Mouse (Mus musculus): ENCODE data around the gene Spata20. TPM values are rescaled to one million over a fixed set of nuclear protein-coding genes. Genes with fewer than 3 reads are reported as not detected.

The Spata20 gene
- polyA plus RNA-seq, 1 experiment from 2014 or later, result 0.27 TPM

- DNase-seq (ENCODE audit: low read depth, low spot score) (no peak), ATAC-seq (no peak)
- CTCF ChIA-PET, result interaction anchor here (0.7 to 1.4 kb wide), 2 partner anchors 14 to 49 kb away, joined by 3 read pairs; no protein-coding TSS in a partner anchor
- no peak for TF ChIP-seq CTCF (IDR thresholded peaks at IDR 0.05)
- POLR2A ChIA-PET, result interaction anchor here (0.6 to 1.5 kb wide), 3 partner anchors 17 to 18 kb away, joined by 3 to 4 read pairs (median 3); partner anchors contain the start of gene Cacna1g
- H3K27me3 ChIP-seq, result no peaks in the 10 kb centered on the region
- in situ Hi-C loops (cut with MboI; ENCODE audit: low pct_unique_long_range_greater_than_20kb), result no loop called here
These were observed 30.7 kb downstream of the Spata20 start for GRCm38 (mm10) chr11:94455161-94455820.

- CTCF ChIA-PET, result interaction anchor here (1.4 kb wide), 1 partner anchor 49 kb away, joined by 3 read pairs; no protein-coding TSS in a partner anchor
- in situ Hi-C loops (cut with MboI; ENCODE audit: low pct_unique_long_range_greater_than_20kb), result no loop called here
- POLR2A ChIA-PET, result interaction anchor here (0.6 to 1.5 kb wide), 2 partner anchors 17 to 18 kb away, joined by 3 read pairs; no protein-coding TSS in a partner anchor
- ATAC-seq, result no peak
- DNase-seq (ENCODE audit: low read depth, low spot score), result no peak
- TF ChIP-seq CTCF (IDR thresholded peaks at IDR 0.05), result no peak
- no peaks in the 10 kb centered on the region for H3K27me3 ChIP-seq
These were observed 31.2 kb downstream of the Spata20 start for GRCm38 (mm10) chr11:94454756-94455155.

GRCm38 (mm10) chr11:94451091-94451773, 34.7 kb downstream of the Spata20 start:
- no peak for ATAC-seq
- POLR2A ChIA-PET, result no interaction called here

DNA sequence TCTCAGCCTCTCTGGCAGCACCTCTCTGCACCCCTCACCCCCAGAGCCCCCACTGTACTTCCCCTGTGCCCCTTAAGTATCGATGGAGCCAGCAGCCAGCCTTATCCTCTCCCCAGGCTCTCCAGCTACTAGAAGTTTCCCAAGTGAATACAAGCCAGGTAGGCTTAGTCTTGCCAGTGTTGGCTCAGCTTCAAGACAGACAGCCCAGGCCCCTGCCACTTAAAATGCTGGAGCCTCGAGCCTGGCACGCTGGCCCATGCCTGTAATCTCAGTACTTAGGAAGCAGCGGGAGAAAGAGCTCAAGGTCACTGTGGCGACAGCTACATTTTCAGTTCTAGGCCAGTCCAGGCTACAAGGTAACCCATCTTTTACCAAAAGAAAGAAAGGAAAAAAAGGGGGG, 36.1 kb downstream of the Spata20 start:
- DNase-seq (ENCODE audit: low read depth, low spot score) (no peak), ATAC-seq (no peak)
- ChIA-PET POLR2A (no interaction called here), CTCF (no interaction called here)
- no peak for TF ChIP-seq CTCF (IDR thresholded peaks at IDR 0.05)
- in situ Hi-C loops (cut with MboI; ENCODE audit: low pct_unique_long_range_greater_than_20kb), result no loop called here
- no peaks in the 10 kb centered on the region for H3K27me3 ChIP-seq

More at GRCm38 (mm10) chr11:94451091-94451773, 34.7 kb downstream of the Spata20 start:
- no peaks in the 10 kb centered on the region for H3K27me3 ChIP-seq
- DNase-seq (ENCODE audit: low read depth, low spot score), result no peak
- CTCF ChIA-PET, result no interaction called here
- in situ Hi-C loops (cut with MboI; ENCODE audit: low pct_unique_long_range_greater_than_20kb), result no loop called here
- TF ChIP-seq CTCF (IDR thresholded peaks at IDR 0.05), result no peak

DNA sequence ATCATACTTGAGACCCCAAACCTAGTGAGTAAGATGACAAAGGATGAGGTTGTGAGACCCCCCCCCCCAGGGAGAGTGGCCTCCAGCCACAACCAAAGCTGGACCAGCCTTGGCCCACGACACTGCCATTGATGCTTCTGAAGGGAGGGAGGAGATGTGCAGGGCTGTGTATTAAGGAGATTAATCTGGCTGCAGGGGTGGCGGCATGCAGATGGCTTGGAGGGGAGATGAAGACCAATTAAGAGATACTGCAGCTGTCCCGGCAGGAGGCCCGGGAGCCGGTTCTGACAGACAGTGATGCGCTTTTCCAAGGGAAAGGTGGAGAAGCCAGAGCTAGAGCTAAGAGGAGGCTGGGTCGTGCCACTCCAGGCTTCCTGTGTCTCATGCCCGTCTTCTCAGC, 36.7 kb downstream of the Spata20 start:
- ATAC-seq (no peak), DNase-seq (ENCODE audit: low read depth, low spot score) (no peak)
- in situ Hi-C loops (cut with MboI; ENCODE audit: low pct_unique_long_range_greater_than_20kb), result no loop called here
- ChIA-PET CTCF (no interaction called here), POLR2A (no interaction called here)
- no peaks in the 10 kb centered on the region for H3K27me3 ChIP-seq
- no peak for TF ChIP-seq CTCF (IDR thresholded peaks at IDR 0.05)

DNA sequence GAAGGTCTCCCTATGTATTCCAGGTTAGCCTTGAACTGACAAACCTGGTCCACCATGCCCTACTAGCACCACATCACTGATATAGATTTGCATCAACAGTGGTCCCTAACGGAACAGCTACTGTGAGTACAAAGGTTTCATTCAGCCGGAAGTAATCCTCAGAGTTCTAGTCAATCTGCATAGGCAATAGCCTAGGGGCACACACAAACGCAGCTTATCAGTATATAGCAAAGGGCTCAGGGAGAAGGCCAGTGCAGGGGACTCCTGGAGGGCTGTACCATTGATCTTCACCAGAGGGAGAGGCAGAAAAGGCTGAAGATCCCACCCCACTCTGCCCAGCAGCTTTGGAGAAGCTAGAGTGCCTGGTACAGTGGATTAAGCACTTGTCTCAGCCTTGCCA, 39.0 kb downstream of the Spata20 start:
- no peak for DNase-seq (ENCODE audit: low read depth, low spot score)
- no peak for ATAC-seq
- POLR2A ChIA-PET, result no interaction called here
- in situ Hi-C loops (cut with MboI; ENCODE audit: low pct_unique_long_range_greater_than_20kb), result no loop called here
- no peaks in the 10 kb centered on the region for H3K27me3 ChIP-seq
- no peak for TF ChIP-seq CTCF (IDR thresholded peaks at IDR 0.05)
- CTCF ChIA-PET, result interaction anchor here (0.7 kb wide), 1 partner anchor 41 kb away, joined by 3 read pairs; no protein-coding TSS in a partner anchor

DNA sequence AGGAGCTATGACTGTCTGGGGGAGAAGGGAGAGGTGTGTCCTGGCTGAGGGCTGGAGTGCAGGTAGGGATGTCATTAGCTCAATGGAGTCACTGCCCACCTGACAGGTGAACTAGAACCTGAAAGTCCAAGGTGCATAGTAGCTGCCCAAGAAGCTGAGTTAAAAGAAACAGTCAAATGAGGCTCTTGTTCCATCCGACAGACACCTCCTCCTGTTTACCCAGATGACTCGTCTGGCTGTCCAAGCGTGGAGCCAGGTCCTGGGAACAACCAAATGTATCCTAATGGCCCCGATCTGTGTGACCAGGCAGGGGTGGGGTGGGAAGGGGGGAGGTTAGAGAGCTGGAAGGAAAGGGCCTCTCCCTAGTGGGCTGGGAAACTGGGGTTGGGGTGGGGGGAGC, 40.7 kb downstream of the Spata20 start:
- H3K27me3 ChIP-seq, result no peaks in the 10 kb centered on the region
- in situ Hi-C loops (cut with MboI; ENCODE audit: low pct_unique_long_range_greater_than_20kb), result no loop called here
- no peak for ATAC-seq
- no peak for TF ChIP-seq CTCF (IDR thresholded peaks at IDR 0.05)
- DNase-seq (ENCODE audit: low read depth, low spot score), result peak; percentile 47
- ChIA-PET POLR2A (no interaction called here), CTCF (interaction anchor here (1.2 to 1.3 kb wide), 2 partner anchors 41 kb away, joined by 3 to 4 read pairs; no protein-coding TSS in a partner anchor)

DNA sequence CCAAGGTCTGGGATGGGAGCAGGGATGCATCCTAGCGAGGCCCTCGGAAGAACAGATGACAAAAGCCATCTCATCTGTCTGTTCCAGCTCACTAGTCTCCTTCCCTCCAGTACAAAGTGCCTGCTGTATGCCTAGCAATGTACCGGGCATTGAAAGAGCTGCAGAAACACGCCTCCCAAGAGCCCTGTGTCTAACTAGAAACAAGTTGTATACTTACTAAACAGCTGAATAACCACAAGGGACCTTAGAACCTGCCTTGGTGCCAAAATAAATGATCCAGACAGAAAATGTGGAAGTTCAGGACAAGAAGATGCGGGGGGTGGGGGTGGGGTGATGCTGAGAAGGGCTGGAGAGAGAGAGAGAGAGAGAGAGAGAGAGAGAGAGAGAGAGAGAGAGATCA, 41.1 kb downstream of the Spata20 start:
- CTCF ChIA-PET, result interaction anchor here (1.2 to 1.3 kb wide), 2 partner anchors 40 to 42 kb away, joined by 3 to 4 read pairs; no protein-coding TSS in a partner anchor
- POLR2A ChIA-PET, result interaction anchor here (0.6 kb wide), 1 partner anchor 329 kb away, joined by 4 read pairs; no protein-coding TSS in a partner anchor
- DNase-seq (ENCODE audit: low read depth, low spot score) (no peak), ATAC-seq (no peak)
- no peaks in the 10 kb centered on the region for H3K27me3 ChIP-seq
- in situ Hi-C loops (cut with MboI; ENCODE audit: low pct_unique_long_range_greater_than_20kb), result no loop called here
- TF ChIP-seq CTCF (IDR thresholded peaks at IDR 0.05), result no peak

GRCm38 (mm10) chr11:94441752-94442151, 44.2 kb downstream of the Spata20 start:
- TF ChIP-seq CTCF (IDR thresholded peaks at IDR 0.05), result no peak
- ChIA-PET POLR2A (no interaction called here), CTCF (no interaction called here)
- H3K27me3 ChIP-seq, result no peaks in the 10 kb centered on the region
- in situ Hi-C loops (cut with MboI; ENCODE audit: low pct_unique_long_range_greater_than_20kb), result no loop called here
- ATAC-seq (no peak), DNase-seq (ENCODE audit: low read depth, low spot score) (no peak)

DNA sequence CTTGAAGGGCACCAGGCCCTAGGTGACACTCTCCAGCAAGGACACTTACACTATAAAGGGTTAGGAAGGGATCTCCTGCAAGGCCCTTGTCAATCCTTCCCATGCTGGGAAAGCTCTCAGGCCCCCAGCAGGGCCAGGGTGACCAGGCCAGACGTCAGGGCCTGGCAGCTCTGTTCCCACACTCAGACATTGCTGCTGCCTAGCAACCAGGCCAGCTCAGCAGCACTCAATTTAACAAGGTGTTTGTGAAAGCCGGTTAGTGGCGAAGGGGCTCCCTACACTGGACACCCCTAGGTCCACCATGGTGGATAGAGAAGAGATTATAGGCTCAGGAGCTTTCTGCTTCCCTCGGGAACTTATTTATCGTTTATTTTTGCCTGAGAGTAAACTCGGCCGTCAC, 44.9 kb downstream of the Spata20 start:
- in situ Hi-C loops (cut with MboI; ENCODE audit: low pct_unique_long_range_greater_than_20kb), result no loop called here
- ChIA-PET POLR2A (no interaction called here), CTCF (interaction anchor here (0.8 kb wide), 1 partner anchor 15 kb away, joined by 3 read pairs; no protein-coding TSS in a partner anchor)
- TF ChIP-seq CTCF (IDR thresholded peaks at IDR 0.05), result no peak
- ATAC-seq, result no peak
- no peaks in the 10 kb centered on the region for H3K27me3 ChIP-seq
- no peak for DNase-seq (ENCODE audit: low read depth, low spot score)

GRCm38 (mm10) chr11:94440421-94440820, 45.6 kb downstream of the Spata20 start:
- no peaks in the 10 kb centered on the region for H3K27me3 ChIP-seq
- in situ Hi-C loops (cut with MboI; ENCODE audit: low pct_unique_long_range_greater_than_20kb), result no loop called here
- ChIA-PET POLR2A (no interaction called here), CTCF (interaction anchor here (0.8 kb wide), 1 partner anchor 15 kb away, joined by 3 read pairs; no protein-coding TSS in a partner anchor)
- no peak for TF ChIP-seq CTCF (IDR thresholded peaks at IDR 0.05)
- no peak for ATAC-seq
- no peak for DNase-seq (ENCODE audit: low read depth, low spot score)

All from Patski (cell line).